Mouse (Mus musculus) forebrain, embryonic 13.5 days (tissue): ENCODE results near the gene Rab24. TPM values are rescaled to one million over a fixed set of nuclear protein-coding genes. Genes with fewer than 3 reads are reported as not detected.

Experiments
- ATAC-seq: fragments of 200-750 bp; cut with Nextera tagmentation; 2 replicates; pipeline ENCODE4 v1.8.0; 2017
- H3K27ac ChIP-seq: fragments of 300-500 bp; sonication (generic); 2 replicates; pipeline ENCODE4 v1.5.1; 2015; ENCODE audit warnings: inconsistent platforms, mild to moderate bottlenecking, moderate library complexity
- H3K27me3 ChIP-seq: fragments of 300-500 bp; sonication (generic); 2 replicates; pipeline ENCODE4 v1.6.1; 2015; ENCODE audit warnings: mild to moderate bottlenecking, inconsistent platforms
- H3K36me3 ChIP-seq: fragments of 300-500 bp; sonication (generic); 2 replicates; pipeline ENCODE4 v1.6.1; 2015; ENCODE audit warnings: mild to moderate bottlenecking, inconsistent platforms; ENCODE audit not compliant: poor library complexity, severe bottlenecking
- H3K4me1 ChIP-seq: fragments of 300-500 bp; sonication (generic); 2 replicates; pipeline ENCODE4 v1.6.1; 2015; ENCODE audit warnings: inconsistent platforms
- H3K4me2 ChIP-seq: fragments of 300-500 bp; sonication (generic); 2 replicates; pipeline ENCODE4 v1.6.1; 2015; ENCODE audit warnings: inconsistent platforms, mild to moderate bottlenecking, moderate library complexity
- H3K4me3 ChIP-seq: fragments of 300-500 bp; sonication (generic); 2 replicates; pipeline ENCODE4 v1.5.1; 2015; ENCODE audit warnings: mild to moderate bottlenecking, inconsistent platforms
- H3K9ac ChIP-seq: fragments of 300-500 bp; sonication (generic); 2 replicates; pipeline ENCODE4 v1.6.1; 2015; ENCODE audit warnings: mild to moderate bottlenecking, inconsistent platforms
- H3K9me3 ChIP-seq: fragments of 300-500 bp; sonication (generic); replicated peaks from 2 replicates; pipeline ENCODE4 v1.6.1; 2016; ENCODE audit warnings: inconsistent platforms
- WGBS: fragments of 180-500 bp; shearing (Covaris S2); methylation state at CpG from one replicate; pipeline ENCODE4 v1.1.7; 2015; 5-methylcytosine and 5-hydroxymethylcytosine counted together
- polyA plus RNA-seq: library from polyadenylated mRNA; unstranded; fragments of >200 nt; fragmentation: Nextera tagmentation; extraction: Ambion mirVana; gene quantifications from 2 replicates; pipeline ENCODE4 v1.2.1, GENCODE M21; 2015

Rab24 gene
- polyA plus RNA-seq, 1 experiment from 2014 or later: 102 TPM

GRCm38 (mm10) chr13:55338131-55339054 lies 16.6 kb upstream of the Rab24 start:
- ATAC-seq: no peak
- Histone ChIP-seq H3K36me3 (0 out of 2 replicates have a peak, but pooled peaks cover under 1% of the 10 kb centered on the region), H3K27ac (no peak overlapping the region), H3K4me2 (no peak overlapping the region), H3K4me1 (no peaks in the 10 kb centered on the region), H3K9ac (no peak overlapping the region), H3K27me3 (no peaks in the 10 kb centered on the region), H3K4me3 (no peak overlapping the region), H3K9me3 (no peaks in the 10 kb centered on the region)
- WGBS: 63% methylated on average over 12 of the region's 12 CpGs

- no peaks in the 10 kb centered on the region for H3K36me3 ChIP-seq
- H3K27me3 ChIP-seq: no peaks in the 10 kb centered on the region
- H3K4me1 ChIP-seq: no peaks in the 10 kb centered on the region
- no peak overlapping the region for H3K27ac ChIP-seq
- ATAC-seq: no peak
- H3K9me3 ChIP-seq: no peaks in the 10 kb centered on the region
- H3K4me2 ChIP-seq: no peak overlapping the region
- 64% methylated on average over 10 of the region's 10 CpGs for WGBS
- H3K9ac ChIP-seq: no peak overlapping the region
- H3K4me3 ChIP-seq: no peak overlapping the region
Observed at GRCm38 (mm10) chr13:55337341-55337975, 15.7 kb upstream of the Rab24 start.

- ATAC-seq: no peak
- 91% methylated on average over 4 of the region's 4 CpGs for WGBS
- Histone ChIP-seq H3K9ac (no peak overlapping the region), H3K4me3 (no peak overlapping the region), H3K4me1 (peaks cover 5% of the 10 kb centered on the region), H3K27ac (no peak overlapping the region), H3K9me3 (no peaks in the 10 kb centered on the region), H3K4me2 (no peak overlapping the region), H3K36me3 (no peaks in the 10 kb centered on the region), H3K27me3 (no peaks in the 10 kb centered on the region)
Observed at GRCm38 (mm10) chr13:55335701-55336100, 14.0 kb upstream of the Rab24 start.

GRCm38 (mm10) chr13:55332331-55332730 lies 10.6 kb upstream of the Rab24 start:
- Histone ChIP-seq H3K9ac (peak overlapping the region; percentile 10; the same call in 1 of the 2 replicates), H3K4me3 (no peak overlapping the region), H3K9me3 (no peaks in the 10 kb centered on the region), H3K36me3 (no peaks in the 10 kb centered on the region), H3K4me1 (peaks cover 28% of the 10 kb centered on the region), H3K27ac (no peak overlapping the region), H3K27me3 (no peaks in the 10 kb centered on the region), H3K4me2 (no peak overlapping the region)
- no peak for ATAC-seq
- 86% methylated on average over 3 of the region's 3 CpGs for WGBS

GRCm38 (mm10) chr13:55330567-55331400 lies 9.0 kb upstream of the Rab24 start:
- no peaks in the 10 kb centered on the region for H3K27me3 ChIP-seq
- peak overlapping the region; percentile 92 for H3K27ac ChIP-seq
- H3K4me2 ChIP-seq: peak overlapping the region; percentile 68
- H3K36me3 ChIP-seq: peaks cover 7% of the 10 kb centered on the region
- H3K4me1 ChIP-seq: peaks cover 34% of the 10 kb centered on the region
- no peaks in the 10 kb centered on the region for H3K9me3 ChIP-seq
- H3K4me3 ChIP-seq: peak overlapping the region; percentile 64
- WGBS: 52% methylated on average over 14 of the region's 14 CpGs
- H3K9ac ChIP-seq: peak overlapping the region; percentile 83
- ATAC-seq: no peak

- H3K27me3 ChIP-seq: no peaks in the 10 kb centered on the region
- WGBS: under 1% methylated on average over 74 of the region's 82 CpGs
- peak within 1 kb of the TSS; percentile 64 for H3K4me3 ChIP-seq
- H3K4me2 ChIP-seq: peak within 1 kb of the TSS; percentile 68
- peak; percentile 84 for ATAC-seq
- no peaks in the 10 kb centered on the region for H3K9me3 ChIP-seq
- peak within 1 kb of the TSS; percentile 83 for H3K9ac ChIP-seq
- H3K36me3 ChIP-seq: peaks cover 15% of the 10 kb centered on the region
- H3K27ac ChIP-seq: peak within 1 kb of the TSS; percentile 92
- H3K4me1 ChIP-seq: peaks cover 34% of the 10 kb centered on the region
Observed at GRCm38 (mm10) chr13:55329683-55330566, 8.2 kb upstream of the Rab24 start, which contains the start of gene Mxd3. TSS of gene Mxd3 (minus strand) at chr13:55329823.

GRCm38 (mm10) chr13:55329109-55329682 lies 7.5 kb upstream of the Rab24 start:
- Histone ChIP-seq H3K4me1 (peaks cover 37% of the 10 kb centered on the region), H3K27me3 (no peaks in the 10 kb centered on the region), H3K4me2 (peak overlapping the region; percentile 68), H3K4me3 (peak overlapping the region; percentile 64), H3K9ac (peak overlapping the region; percentile 83), H3K27ac (peak overlapping the region; percentile 92), H3K36me3 (peaks cover 21% of the 10 kb centered on the region), H3K9me3 (no peaks in the 10 kb centered on the region)
- peak; percentile 37 for ATAC-seq
- WGBS: under 1% methylated on average over 27 of the region's 29 CpGs

GRCm38 (mm10) chr13:55328641-55329040 lies 6.9 kb upstream of the Rab24 start:
- Histone ChIP-seq H3K4me3 (peak overlapping the region; percentile 64), H3K4me1 (peaks cover 42% of the 10 kb centered on the region), H3K9me3 (no peaks in the 10 kb centered on the region), H3K9ac (peak overlapping the region; percentile 83), H3K27ac (no peak overlapping the region), H3K27me3 (no peaks in the 10 kb centered on the region), H3K36me3 (peaks cover 27% of the 10 kb centered on the region), H3K4me2 (peak overlapping the region; percentile 68)
- no peak for ATAC-seq
- WGBS: 80% methylated on average over 4 of the region's 4 CpGs

GRCm38 (mm10) chr13:55328171-55328570 lies 6.4 kb upstream of the Rab24 start:
- H3K4me3 ChIP-seq: peak overlapping the region; percentile 64
- no peak for ATAC-seq
- H3K27me3 ChIP-seq: no peaks in the 10 kb centered on the region
- H3K27ac ChIP-seq: no peak overlapping the region
- H3K4me1 ChIP-seq: peaks cover 47% of the 10 kb centered on the region
- H3K4me2 ChIP-seq: peak overlapping the region; percentile 68
- WGBS: 88% methylated on average over 6 of the region's 6 CpGs
- peak overlapping the region; percentile 83 for H3K9ac ChIP-seq
- H3K9me3 ChIP-seq: no peaks in the 10 kb centered on the region
- peaks cover 32% of the 10 kb centered on the region for H3K36me3 ChIP-seq

- peak overlapping the region; percentile 68 for H3K27ac ChIP-seq
- ATAC-seq: peak; percentile 36
Observed at GRCm38 (mm10) chr13:55327633-55328032, 5.9 kb upstream of the Rab24 start.

More at GRCm38 (mm10) chr13:55327633-55328032, 5.9 kb upstream of the Rab24 start:
- 3% methylated on average over 2 of the region's 8 CpGs for WGBS
- Histone ChIP-seq H3K4me3 (peak overlapping the region; percentile 64), H3K9me3 (no peaks in the 10 kb centered on the region), H3K4me1 (peaks cover 52% of the 10 kb centered on the region), H3K9ac (0 out of 2 replicates have a peak overlapping the region, but pooled peaks have one; percentile 34), H3K27me3 (no peaks in the 10 kb centered on the region), H3K4me2 (peak overlapping the region; percentile 68), H3K36me3 (peaks cover 35% of the 10 kb centered on the region)
